Mouse (Mus musculus) monocyte, adult 5-6 weeks (primary cell): ENCODE results near the gene Sh3pxd2a. TPM values are rescaled to one million over a fixed set of nuclear protein-coding genes. Genes with fewer than 3 reads are reported as not detected.

Experiments used
- ATAC-seq: fragments of 153-309, 156-312 bp; replicated peaks from 2 replicates; pipeline ENCODE4 v1.8.0; 2017; ENCODE audit warnings: mild to moderate bottlenecking; ENCODE audit not compliant: low TSS enrichment, insufficient number of reproducible peaks, severe bottlenecking, poor library complexity, low FRiP score
- total RNA-seq: library from RNA; stranded (forward); fragments of 200-1000, 200-491, 200-594 nt; gene quantifications from 3 replicates; pipeline ENCODE4 v1.2.3, GENCODE M21; 2017

Gene Sh3pxd2a
- total RNA-seq, 1 experiment from 2014 or later, result 2.6 TPM

DNA sequence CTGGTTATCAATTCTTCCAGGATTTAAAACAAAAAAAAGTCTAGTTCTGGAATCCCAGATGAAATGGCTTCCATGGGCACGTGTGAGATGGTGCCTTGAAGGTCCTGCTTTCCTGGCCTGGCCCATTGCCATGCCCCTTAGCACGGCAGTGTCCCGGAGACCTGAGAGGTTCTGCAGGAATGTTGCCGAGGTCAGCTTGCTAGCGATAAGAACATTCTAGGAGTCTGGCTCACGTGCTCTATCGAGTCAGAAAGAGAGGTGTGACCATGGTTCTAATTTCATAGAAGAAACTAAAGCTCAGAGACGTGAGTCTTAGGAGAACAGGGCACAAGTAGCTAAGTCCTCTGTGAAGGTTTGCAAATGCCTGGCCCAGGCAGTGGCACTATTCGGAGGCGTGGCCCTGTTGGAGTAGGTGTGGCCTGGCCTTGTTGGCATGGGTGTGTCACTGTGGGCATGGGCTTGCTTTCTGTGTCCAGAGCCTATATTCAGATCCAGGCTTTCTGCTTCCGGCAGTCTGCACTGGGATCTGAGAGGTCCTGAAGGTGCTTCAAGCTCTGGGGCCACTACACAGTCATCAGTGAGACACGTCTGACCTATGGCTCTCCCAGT is 96.8 kb downstream of the Sh3pxd2a start:
- ATAC-seq, result no peak

DNA sequence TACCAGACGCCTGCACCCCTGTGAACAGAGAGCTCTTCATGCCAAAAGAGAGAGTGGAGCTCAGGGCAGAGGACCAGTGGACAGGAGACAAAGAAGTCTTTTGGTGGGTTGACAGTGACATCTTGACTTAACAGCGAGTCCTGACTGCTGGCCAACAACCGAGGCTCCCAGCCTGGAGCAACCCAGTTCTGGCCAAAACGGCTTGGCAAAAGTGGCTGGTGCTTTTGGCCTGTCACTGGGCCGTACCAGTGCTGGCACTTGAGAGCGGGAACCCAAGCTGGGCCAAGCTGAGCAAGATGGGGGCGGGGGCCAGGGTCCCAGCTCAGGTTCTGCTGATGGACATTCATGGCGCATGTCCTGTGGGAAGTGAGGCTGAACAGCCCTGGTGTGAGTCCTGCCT is 97.6 kb downstream of the Sh3pxd2a start:
- ATAC-seq, result no peak

DNA sequence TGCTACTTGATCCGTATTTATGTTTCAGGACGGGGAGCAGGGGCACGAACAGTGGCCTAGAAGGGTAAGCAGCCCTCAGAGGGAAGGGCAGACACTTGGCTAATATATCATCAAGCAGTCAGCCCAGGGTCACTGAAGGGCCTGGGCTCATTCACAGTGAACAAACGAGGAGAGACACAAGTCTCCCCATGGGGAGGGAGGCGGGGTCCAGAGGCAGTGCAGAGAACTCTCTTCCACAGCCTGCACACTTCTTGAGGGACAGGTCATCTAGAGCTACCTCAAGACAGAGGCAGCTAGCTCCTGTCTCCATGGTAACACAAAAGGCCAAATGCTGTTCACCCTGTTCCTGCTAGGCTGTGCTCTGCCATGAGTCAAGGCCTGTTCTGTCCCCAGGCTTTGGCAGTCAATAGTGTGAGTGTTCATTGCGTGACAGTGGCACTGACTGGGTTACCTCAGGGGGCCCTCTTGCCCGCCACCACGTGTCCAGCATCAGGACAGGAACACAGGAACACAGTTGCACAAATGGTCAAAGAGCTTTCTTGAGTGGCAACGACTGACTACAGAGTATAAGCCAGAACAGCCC is 101.0 kb downstream of the Sh3pxd2a start:
- ATAC-seq, result no peak

DNA sequence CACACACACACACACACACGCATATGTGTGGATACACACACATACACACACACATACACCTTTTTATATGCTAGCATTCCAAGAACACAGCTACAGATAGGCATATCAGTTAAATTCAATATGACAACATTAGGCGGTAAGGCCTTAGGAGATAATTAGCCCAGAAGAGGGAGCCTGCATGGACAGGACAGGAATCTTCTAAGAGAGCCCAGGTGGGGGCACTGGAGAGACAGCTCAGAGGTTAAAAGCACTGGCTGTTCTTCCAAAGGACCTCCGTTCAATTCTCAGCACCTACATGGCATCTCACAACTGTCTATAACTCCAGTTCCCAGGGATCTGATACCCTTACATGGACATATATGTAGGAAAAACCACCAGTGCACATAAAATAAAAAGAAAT is 103.3 kb downstream of the Sh3pxd2a start:
- no peak for ATAC-seq

DNA sequence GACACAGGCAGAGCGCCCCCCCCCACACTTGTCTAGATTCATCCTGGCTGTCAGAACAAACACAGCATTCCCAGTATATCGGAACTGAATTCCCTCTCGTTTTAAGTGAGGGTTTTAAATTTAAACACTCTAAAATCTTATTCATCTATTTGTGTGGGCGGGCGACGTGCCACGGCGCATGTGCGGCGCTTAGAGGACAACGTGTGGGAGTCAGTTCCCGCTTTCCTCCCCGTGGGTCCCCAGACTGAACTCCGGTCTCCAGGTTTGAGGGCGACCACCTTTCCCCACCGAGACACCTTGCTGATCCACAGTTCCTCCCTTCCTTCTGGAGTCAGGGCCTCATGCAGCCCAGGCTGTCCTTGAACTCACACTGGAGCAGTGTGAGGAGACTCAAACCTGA is 104.2 kb downstream of the Sh3pxd2a start:
- ATAC-seq, result no peak

DNA sequence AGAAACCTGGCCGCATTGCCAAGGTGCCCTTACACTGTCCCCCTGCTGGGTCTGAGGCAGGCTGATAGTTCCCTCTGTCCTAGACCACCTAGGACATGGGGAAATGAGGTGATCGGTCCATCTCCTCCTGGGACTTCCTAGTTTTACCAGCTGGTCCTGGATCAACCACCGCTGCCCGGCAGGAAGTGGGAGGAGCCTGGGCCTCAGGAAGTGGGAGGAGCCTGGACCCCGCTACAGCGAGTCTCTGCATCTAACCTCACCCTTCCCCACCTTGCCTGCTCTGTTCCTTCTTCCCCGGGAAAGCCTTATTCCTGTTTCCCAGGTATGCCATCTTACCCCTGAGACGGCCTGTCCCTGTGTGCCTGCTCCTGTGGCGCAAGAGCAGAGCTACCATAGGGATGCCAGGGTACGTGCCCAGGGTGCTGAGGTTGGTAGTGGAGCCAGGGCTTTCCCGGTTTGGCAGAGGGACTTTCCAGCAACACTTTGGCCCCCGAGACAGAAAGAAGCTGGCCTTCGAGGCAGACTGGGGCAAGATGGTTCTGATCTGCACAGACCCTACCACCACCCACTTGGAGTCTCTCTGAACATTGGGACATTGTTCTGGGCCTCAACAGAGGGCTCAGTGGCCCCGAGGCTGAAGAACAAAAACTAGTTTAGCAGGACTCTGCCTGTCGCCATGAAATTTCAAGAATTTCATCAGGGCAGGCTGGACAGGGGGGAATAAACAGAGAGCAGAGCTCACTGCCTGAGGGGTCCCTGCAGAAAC is 104.9 kb downstream of the Sh3pxd2a start:
- ATAC-seq, result no peak

DNA sequence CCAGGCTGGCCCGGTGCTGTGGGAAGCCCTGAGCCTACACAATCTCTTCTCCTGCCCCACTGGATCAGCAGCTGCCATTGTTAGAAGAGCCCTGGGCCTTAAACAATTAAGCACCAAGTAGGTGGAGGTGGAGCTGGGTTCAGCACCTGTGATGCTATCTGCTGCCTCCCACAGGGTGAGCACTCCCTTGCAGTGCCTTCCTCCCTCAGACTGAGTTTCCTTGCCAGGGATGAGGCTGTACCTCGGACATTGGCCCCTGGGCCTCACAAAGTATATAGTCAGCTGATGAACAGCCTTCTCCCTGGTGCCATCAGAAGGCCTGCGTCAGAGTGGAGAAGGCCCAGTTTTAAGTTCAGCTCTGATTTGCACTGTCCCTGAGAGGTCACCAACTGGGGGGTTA is 106.9 kb downstream of the Sh3pxd2a start:
- no peak for ATAC-seq

DNA sequence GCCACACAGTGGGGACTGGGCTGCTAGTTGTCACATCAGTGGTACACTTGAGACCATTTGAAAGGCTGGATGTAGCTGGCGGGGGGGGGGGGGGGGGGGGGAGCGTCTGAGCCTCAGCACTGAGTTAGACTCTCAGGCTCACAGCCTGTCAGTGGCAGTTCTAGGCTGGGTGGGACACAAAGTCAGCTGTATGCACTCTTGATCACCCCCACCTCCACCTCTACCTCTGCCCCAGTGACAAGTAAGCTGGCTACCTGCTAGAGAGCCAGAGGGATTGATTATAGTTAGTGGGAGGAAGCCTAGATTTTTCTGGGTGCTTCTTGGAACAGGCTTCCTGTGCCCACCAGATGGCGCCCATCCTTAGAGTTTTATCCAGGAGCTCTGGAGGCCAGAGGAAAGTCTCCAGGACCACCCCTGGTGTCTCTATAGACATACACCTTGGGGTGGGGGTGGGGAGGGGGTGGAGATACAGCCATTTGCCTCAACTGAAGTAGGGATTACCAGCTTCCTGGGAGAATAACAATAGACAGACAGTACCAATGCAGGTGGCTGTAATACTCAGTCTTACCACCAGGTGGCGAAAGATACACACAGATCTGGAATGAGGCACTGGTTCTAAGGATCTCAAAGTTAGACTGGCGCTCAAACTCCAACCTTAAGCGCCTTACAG is 107.9 kb downstream of the Sh3pxd2a start:
- ATAC-seq, result 0 out of 2 replicates have a peak, but pooled peaks have one; percentile 52

DNA sequence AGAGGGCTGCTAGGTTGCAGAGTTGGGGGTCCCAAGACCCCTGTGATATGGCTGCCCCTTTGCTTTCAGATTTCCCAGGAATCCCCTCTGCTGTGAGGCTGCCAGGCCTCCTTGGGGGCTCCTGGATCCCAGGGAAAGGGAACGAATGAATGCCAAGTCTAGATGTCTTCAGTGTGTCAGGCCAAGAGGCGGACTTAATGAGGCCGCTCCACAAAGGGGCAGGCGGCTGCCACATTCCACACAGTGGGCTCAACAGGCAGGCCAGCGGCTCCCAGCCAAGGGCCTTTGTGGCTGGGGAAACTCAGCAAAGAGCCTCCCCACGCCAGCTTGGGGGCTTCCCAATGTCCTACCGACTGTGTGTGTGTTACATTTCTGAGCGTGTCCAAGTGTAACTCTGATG is 109.7 kb downstream of the Sh3pxd2a start:
- ATAC-seq, result no peak

DNA sequence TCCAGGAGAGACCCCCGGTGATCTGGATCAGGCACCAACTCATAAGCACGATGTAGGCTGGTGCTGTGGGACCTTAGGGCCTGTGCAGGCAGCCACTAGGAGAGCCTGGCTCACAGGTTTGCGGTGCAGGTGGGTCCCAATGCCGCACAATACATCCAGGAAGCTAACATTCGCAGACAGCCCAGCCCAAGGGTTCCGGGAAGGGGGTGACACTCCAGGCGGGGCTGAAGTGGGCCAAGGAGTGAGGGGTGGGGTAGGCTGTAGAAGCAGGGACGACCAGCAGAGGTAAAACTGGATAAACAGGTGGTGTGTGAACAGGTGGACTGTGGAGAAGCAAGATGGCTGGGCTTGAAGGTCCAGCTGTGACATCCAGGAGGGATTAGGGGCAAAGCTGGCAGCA is 115.2 kb downstream of the Sh3pxd2a start:
- ATAC-seq, result no peak

DNA sequence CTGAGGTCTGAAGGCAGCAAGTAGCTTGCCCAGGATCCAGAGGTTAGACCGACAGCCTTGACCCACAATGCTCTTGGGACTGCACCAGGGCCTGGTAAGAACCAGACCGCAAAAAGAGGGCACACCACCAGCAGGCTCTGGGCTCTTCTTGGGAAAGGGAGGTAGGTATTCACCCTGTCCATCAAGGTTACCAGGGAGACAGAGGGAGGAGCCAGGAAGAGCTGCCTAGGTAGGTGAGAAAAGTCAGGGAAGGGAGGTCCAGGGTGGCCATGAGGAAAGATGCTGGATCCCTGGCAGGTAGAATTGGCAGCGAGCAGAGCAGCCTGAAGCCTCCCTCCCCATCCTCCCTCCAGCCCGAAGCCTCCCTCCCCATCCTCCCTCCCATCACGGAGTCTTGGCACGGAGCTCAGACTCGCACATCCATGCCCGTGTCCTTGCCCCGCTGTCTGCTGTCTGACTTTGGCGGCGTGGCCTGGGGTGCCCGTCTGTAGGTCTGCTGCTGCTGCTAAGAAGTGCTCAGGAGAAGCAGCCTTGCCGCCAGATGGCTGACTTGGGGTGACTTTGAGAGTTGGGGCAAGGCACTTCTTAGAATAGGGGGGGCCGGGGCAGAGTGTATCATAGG is 115.7 kb downstream of the Sh3pxd2a start:
- no peak for ATAC-seq

DNA sequence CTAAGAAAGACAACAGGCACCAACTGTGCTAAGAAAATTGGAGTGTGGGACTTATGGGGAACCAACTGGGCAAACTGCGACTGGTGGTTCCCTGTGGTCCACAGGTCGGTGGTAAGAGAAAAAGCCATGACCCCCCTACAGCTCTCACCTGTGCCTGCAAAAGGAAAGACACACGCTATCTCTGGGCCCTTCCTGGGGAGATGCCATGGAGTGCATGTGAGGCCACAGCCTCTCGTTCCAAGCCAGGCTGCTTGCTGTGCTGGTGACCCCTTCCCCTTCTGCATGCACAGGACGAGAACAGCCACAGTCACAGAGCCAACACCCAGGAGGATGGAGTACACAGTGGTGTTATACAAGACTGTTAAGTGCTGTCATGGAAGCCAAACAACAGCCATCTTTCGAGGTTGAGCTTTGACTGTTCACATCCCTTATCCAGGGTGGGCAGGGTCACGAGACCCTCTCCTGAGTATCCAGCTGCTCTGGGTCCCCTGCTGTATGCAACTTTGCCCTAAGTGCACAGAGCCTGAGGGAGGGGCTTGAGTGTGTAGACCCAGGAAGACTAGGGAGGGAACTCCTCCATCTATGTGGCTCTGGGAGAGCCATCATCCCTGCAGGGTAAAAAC is 117.1 kb downstream of the Sh3pxd2a start:
- no peak for ATAC-seq

DNA sequence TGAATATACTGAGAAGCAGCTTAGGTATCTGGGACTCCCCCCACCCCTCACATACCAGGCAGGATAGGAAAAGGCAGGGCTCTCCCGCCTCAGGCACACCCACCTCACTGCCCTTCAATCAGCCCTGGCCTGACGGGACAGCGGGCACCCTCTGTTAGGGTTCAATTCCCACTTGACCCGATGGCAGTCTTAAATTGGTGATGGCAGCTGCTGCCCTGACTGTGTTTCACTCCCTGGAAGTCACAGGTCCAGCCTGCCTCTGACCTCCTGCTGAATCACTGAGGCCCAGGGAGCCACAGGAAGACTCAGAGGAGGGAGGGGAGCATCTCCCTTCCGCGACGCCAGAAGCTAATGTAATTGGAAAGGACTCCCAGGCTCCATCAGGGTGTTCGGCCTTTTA is 117.6 kb downstream of the Sh3pxd2a start:
- no peak for ATAC-seq

DNA sequence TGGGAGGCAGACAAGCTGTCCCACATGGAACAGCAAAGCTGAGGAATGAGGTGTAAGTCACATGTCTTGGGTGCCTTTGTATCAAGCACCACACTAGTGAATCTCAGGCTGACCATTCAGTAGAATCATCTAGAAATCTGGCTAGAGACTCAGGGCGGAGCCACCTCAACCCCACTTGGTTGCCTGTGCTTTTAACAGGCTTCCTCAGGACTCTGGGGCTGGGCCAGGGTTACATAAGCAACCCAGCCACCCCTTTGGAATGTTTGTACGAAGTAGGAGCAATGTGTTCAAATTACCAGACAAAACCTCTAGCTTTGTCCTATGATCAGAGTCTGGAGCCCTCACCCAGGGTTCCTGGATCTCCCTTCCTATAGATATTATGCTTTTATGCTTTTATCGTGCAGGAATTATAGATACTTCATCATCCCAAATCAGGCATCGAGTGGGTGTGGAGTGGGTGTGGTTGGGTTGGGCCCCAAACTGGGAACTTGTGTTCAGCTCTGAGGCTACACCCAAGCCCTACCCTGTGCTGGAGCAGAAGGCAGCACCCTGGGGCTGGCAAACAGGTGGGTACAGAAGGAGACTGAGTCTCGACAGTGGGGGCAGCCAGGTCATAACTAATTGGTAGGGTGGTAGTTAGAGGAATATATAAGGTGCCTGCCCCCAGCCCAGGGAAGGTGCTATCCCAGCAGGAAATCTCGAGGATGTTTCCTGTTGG is 118.2 kb downstream of the Sh3pxd2a start:
- ATAC-seq, result no peak

DNA sequence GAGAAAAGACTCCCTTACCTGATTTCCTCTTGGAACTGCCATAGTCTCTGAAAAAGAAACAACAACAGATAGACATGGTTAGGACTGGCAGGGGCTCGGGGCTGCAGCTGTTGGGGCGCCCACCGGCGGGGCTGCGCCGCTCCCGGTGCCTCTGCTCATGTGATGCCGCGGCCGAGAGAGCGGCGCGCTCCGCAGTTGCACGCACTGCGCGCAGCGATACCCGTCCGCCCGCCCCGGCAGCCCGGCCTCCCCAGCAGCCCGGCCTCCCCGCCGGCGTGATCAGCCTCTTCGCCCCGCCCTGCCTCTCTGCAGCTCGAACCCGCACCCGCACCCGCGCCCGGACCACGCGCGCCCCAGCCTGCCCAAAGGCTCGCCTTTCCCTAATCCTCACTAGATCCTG is 120.8 kb downstream of the Sh3pxd2a start:
- ATAC-seq, result no peak

DNA sequence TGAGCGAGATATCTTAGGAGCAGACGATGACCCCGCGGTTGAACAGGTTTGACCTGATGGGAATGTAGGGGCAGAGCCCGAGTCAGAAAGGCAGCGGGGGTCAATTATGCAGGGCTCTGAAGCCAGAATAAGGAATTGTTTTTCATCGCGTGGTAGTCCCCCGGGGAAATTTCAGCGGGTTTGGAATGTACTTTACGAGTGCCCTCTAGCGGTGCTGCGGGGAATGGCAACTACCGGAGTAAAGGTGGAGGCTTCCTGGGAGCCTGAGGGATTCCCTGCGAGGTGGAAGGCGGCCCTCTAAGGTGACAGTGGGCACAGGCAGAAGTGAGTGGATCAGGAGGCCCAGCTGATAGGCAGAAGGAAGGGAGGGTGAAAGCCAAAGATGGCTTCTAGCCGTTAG is 125.0 kb downstream of the Sh3pxd2a start:
- peak; percentile 52; the same call in 1 of the 2 replicates for ATAC-seq

DNA sequence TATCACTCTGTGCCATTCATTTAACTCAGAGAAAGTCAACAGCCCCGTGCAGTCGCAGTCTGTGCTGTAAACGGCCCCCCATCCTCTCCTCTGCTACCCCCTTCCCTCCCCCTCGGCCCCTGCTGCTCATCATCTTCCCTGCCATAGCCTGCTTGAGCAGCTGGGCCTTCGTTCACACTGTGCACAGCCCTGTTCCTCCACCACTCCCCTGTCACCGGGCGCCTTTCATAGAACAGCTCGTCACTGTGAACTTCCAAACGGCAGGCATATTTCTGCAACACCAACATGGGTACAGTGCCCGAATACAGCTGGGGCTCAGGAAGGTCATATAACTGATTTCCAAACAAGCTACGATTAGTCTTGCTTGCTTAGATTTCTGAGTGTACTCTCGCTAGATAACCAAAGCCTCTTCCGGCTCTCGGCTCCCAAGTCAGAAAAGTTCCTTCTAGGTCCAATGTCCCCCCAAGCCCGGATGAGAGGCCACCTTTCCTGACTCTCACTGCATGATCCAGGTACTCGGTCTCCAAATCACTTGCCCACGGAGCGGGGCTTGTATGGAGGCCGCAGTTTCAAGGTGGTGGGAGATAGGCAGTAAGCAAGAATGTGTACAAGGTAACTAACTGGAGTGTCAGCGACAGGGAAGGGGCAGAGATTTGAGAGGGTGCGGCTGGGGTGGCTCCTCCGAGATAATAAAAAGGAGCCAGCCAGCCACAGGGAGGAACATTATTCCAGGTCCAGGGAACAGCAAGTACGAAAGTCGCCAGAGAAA is 125.6 kb downstream of the Sh3pxd2a start:
- ATAC-seq, result no peak
